Mouse (Mus musculus): Measurements from ENCODE around the gene Slc25a18. TPM values are rescaled to one million over a fixed set of nuclear protein-coding genes. Genes with fewer than 3 reads are reported as not detected.

Slc25a18 gene
- total and polyA plus RNA-seq, 2 experiments from 2014 or later = 53.8 to 105 TPM

- ATAC-seq (no peak), DNase-seq (ENCODE audit: low spot score) (no peak)
- no peak for TF ChIP-seq CTCF (IDR thresholded peaks at IDR 0.05; ENCODE audit: low read depth)
- 91% methylated on average over 2 of the region's 2 CpGs for WGBS
- Histone ChIP-seq H3K9ac (replicated peaks; ENCODE audit: low read length) (no peak overlapping the region), H3K27me3 (ENCODE audit: insufficient read depth, low read length) (no peaks in the 10 kb centered on the region), H3K4me2 (ENCODE audit: low read depth, low read length) (no peak overlapping the region), H3K27ac (no peak overlapping the region), H3K4me3 (ENCODE audit: low read length) (no peak overlapping the region), H3K9me3 (ENCODE audit: low read length) (no peaks in the 10 kb centered on the region), H3K36me3 (ENCODE audit: insufficient read depth, low read length) (peaks cover 31% of the 10 kb centered on the region; the same call in 1 of the 2 replicates), H3K4me1 (ENCODE audit: insufficient read depth, low read length) (no peaks in the 10 kb centered on the region)
Observed at GRCm38 (mm10) chr6:120761151-120761550, 12.2 kb upstream of the Slc25a18 start.

- no peaks in the 10 kb centered on the region for H3K27me3 ChIP-seq (ENCODE audit: insufficient read depth, low read length)
- no peak overlapping the region for H3K4me3 ChIP-seq (ENCODE audit: low read length)
- no peak for TF ChIP-seq CTCF (IDR thresholded peaks at IDR 0.05; ENCODE audit: low read depth)
- H3K9me3 ChIP-seq (ENCODE audit: low read length) = no peaks in the 10 kb centered on the region
- H3K36me3 ChIP-seq (ENCODE audit: insufficient read depth, low read length) = peaks cover 9% of the 10 kb centered on the region; the same call in 1 of the 2 replicates
- WGBS = 94% methylated on average over 1 of the region's 1 CpGs
- ATAC-seq (no peak), DNase-seq (ENCODE audit: low spot score) (no peak)
- H3K9ac ChIP-seq (replicated peaks; ENCODE audit: low read length) = no peak overlapping the region
- H3K27ac ChIP-seq = no peak overlapping the region
- H3K4me2 ChIP-seq (ENCODE audit: low read depth, low read length) = no peak overlapping the region
- H3K4me1 ChIP-seq (ENCODE audit: insufficient read depth, low read length) = 0 out of 2 replicates have a peak, but pooled peaks cover 5% of the 10 kb centered on the region
Observed at GRCm38 (mm10) chr6:120769972-120770371, 3.4 kb upstream of the Slc25a18 start.

- H3K9ac ChIP-seq (replicated peaks; ENCODE audit: low read length) = no peak overlapping the region
- H3K9me3 ChIP-seq (ENCODE audit: low read length) = no peaks in the 10 kb centered on the region
- H3K4me2 ChIP-seq (ENCODE audit: low read depth, low read length) = no peak overlapping the region
- ATAC-seq (no peak), DNase-seq (ENCODE audit: low spot score) (no peak)
- H3K4me3 ChIP-seq (ENCODE audit: low read length) = no peak overlapping the region
- 80% methylated on average over 1 of the region's 1 CpGs for WGBS
- H3K27me3 ChIP-seq (ENCODE audit: insufficient read depth, low read length) = no peaks in the 10 kb centered on the region
- H3K36me3 ChIP-seq (ENCODE audit: insufficient read depth, low read length) = peaks cover 3% of the 10 kb centered on the region; the same call in 1 of the 2 replicates
- H3K4me1 ChIP-seq (ENCODE audit: insufficient read depth, low read length) = 0 out of 2 replicates have a peak, but pooled peaks cover 5% of the 10 kb centered on the region
- H3K27ac ChIP-seq = no peak overlapping the region
- no peak for TF ChIP-seq CTCF (IDR thresholded peaks at IDR 0.05; ENCODE audit: low read depth)
Observed at GRCm38 (mm10) chr6:120771366-120771765, 2.0 kb upstream of the Slc25a18 start.

- no peak for TF ChIP-seq CTCF (IDR thresholded peaks at IDR 0.05; ENCODE audit: low read depth)
- Histone ChIP-seq H3K9me3 (ENCODE audit: low read length) (no peaks in the 10 kb centered on the region), H3K27ac (peak overlapping the region; percentile 75), H3K27me3 (ENCODE audit: insufficient read depth, low read length) (no peaks in the 10 kb centered on the region), H3K9ac (replicated peaks; ENCODE audit: low read length) (no peak overlapping the region), H3K4me2 (ENCODE audit: low read depth, low read length) (no peak overlapping the region), H3K4me3 (ENCODE audit: low read length) (no peak overlapping the region), H3K36me3 (ENCODE audit: insufficient read depth, low read length) (no peaks in the 10 kb centered on the region), H3K4me1 (ENCODE audit: insufficient read depth, low read length) (0 out of 2 replicates have a peak, but pooled peaks cover 5% of the 10 kb centered on the region)
- DNase-seq (ENCODE audit: low spot score) (no peak), ATAC-seq (no peak)
Observed at GRCm38 (mm10) chr6:120772025-120772424, 1.4 kb upstream of the Slc25a18 start.

- TF ChIP-seq CTCF (IDR thresholded peaks at IDR 0.05; ENCODE audit: low read depth) = no peak
- DNase-seq (ENCODE audit: low spot score) = peak; percentile 28
- WGBS = 52% methylated on average over 6 of the region's 6 CpGs
Observed at GRCm38 (mm10) chr6:120773763-120774162, 385 bp downstream of the Slc25a18 start.

GRCm38 (mm10) chr6:120776286-120776685, 2.9 kb downstream of the Slc25a18 start:
- no peak for TF ChIP-seq CTCF (IDR thresholded peaks at IDR 0.05; ENCODE audit: low read depth)
- no peak overlapping the region for H3K4me2 ChIP-seq (ENCODE audit: low read depth, low read length)

More at GRCm38 (mm10) chr6:120773763-120774162, 385 bp downstream of the Slc25a18 start:
- Histone ChIP-seq H3K36me3 (ENCODE audit: insufficient read depth, low read length) (no peaks in the 10 kb centered on the region), H3K9ac (replicated peaks; ENCODE audit: low read length) (peak overlapping the region; percentile 21; the same call in 1 of the 2 replicates), H3K27me3 (ENCODE audit: insufficient read depth, low read length) (no peaks in the 10 kb centered on the region), H3K9me3 (ENCODE audit: low read length) (no peaks in the 10 kb centered on the region), H3K27ac (peak overlapping the region; percentile 75), H3K4me2 (ENCODE audit: low read depth, low read length) (peak overlapping the region; percentile 40), H3K4me1 (ENCODE audit: insufficient read depth, low read length) (0 out of 2 replicates have a peak, but pooled peaks cover 5% of the 10 kb centered on the region), H3K4me3 (ENCODE audit: low read length) (peak overlapping the region; percentile 15)
- ATAC-seq = peak; percentile 20

GRCm38 (mm10) chr6:120777533-120777932, 4.2 kb downstream of the Slc25a18 start:
- no peak overlapping the region for H3K4me2 ChIP-seq (ENCODE audit: low read depth, low read length)

More at GRCm38 (mm10) chr6:120776286-120776685, 2.9 kb downstream of the Slc25a18 start:
- Histone ChIP-seq H3K4me1 (ENCODE audit: insufficient read depth, low read length) (0 out of 2 replicates have a peak, but pooled peaks cover 5% of the 10 kb centered on the region), H3K27me3 (ENCODE audit: insufficient read depth, low read length) (no peaks in the 10 kb centered on the region), H3K36me3 (ENCODE audit: insufficient read depth, low read length) (no peaks in the 10 kb centered on the region), H3K4me3 (ENCODE audit: low read length) (no peak overlapping the region), H3K9me3 (ENCODE audit: low read length) (no peaks in the 10 kb centered on the region), H3K9ac (replicated peaks; ENCODE audit: low read length) (no peak overlapping the region), H3K27ac (no peak overlapping the region; the same call in 1 of the 2 replicates)
- 64% methylated on average over 3 of the region's 3 CpGs for WGBS
- DNase-seq (ENCODE audit: low spot score) (no peak), ATAC-seq (no peak)

More at GRCm38 (mm10) chr6:120777533-120777932, 4.2 kb downstream of the Slc25a18 start:
- H3K9me3 ChIP-seq (ENCODE audit: low read length) = no peaks in the 10 kb centered on the region
- 88% methylated on average over 9 of the region's 9 CpGs for WGBS
- no peak overlapping the region for H3K27ac ChIP-seq
- no peaks in the 10 kb centered on the region for H3K27me3 ChIP-seq (ENCODE audit: insufficient read depth, low read length)
- H3K4me3 ChIP-seq (ENCODE audit: low read length) = no peak overlapping the region
- no peak overlapping the region for H3K9ac ChIP-seq (replicated peaks; ENCODE audit: low read length)
- no peak for TF ChIP-seq CTCF (IDR thresholded peaks at IDR 0.05; ENCODE audit: low read depth)
- ATAC-seq = no peak
- DNase-seq (ENCODE audit: low spot score) = no peak
- no peaks in the 10 kb centered on the region for H3K36me3 ChIP-seq (ENCODE audit: insufficient read depth, low read length)
- 0 out of 2 replicates have a peak, but pooled peaks cover 5% of the 10 kb centered on the region for H3K4me1 ChIP-seq (ENCODE audit: insufficient read depth, low read length)

Data from hindbrain, postnatal 0 days (tissue).